Comparison of ENCODE assay signal across 27 mouse cellular contexts in genomic region chr5:125752546-125752945, GRCm38 (mm10).
"Had no signal": no experiment of that assay in that cellular context is flagged by ENCODE, and none has a peak within 500 bp of the region (broad histone marks: within the 10 kb centered on the region; RNA-seq: fewer than 3 reads in every experiment).

No protein-coding gene starts in this region.

- H3K36me3 ChIP-seq: heart, embryonic 12.5 days; hindbrain, embryonic 10.5 days; hindbrain, embryonic 12.5 days; intestine, embryonic 15.5 days; limb, embryonic 10.5 days; limb, embryonic 12.5 days; liver, embryonic 13.5 days; liver, embryonic 15.5 days had no signal

- DNase-seq: gastrocnemius, adult 2 months; gastrocnemius, postnatal 10 days; gastrocnemius, postnatal 25 days; heart, adult 2 months; heart, postnatal 10 days; heart, postnatal 4 days; kidney, adult 18-20 months; kidney, adult 8-10 months; kidney, postnatal 10 days; kidney, postnatal 25 days; kidney, postnatal 4 days; liver; liver, embryonic 13.5 days; liver, postnatal 0 days had no signal

- ATAC-seq: hindbrain, embryonic 16.5 days; inflammation-experienced regulatory T-cells, adult 6 months; intestine, embryonic 15.5 days; intestine, postnatal 0 days; liver, postnatal 0 days had no signal

- H3K4me1 ChIP-seq: heart, embryonic 12.5 days; hindbrain, embryonic 10.5 days; hindbrain, embryonic 12.5 days; intestine, embryonic 15.5 days; limb, embryonic 10.5 days; limb, embryonic 12.5 days; liver, embryonic 13.5 days; liver, embryonic 15.5 days had no signal

- H3K27ac ChIP-seq: gastrocnemius, adult 2 months; heart, adult 2 months; hindbrain, embryonic 10.5 days; hindbrain, embryonic 12.5 days; hindbrain, embryonic 14.5 days; intestine, embryonic 15.5 days; layer of hippocampus, adult 2 months; limb, embryonic 10.5 days; limb, embryonic 12.5 days; liver, embryonic 13.5 days; liver, embryonic 15.5 days had no signal

- H3K4me2 ChIP-seq: heart, embryonic 12.5 days; hindbrain, embryonic 12.5 days; hindbrain, embryonic 14.5 days; intestine, embryonic 15.5 days; limb, embryonic 12.5 days; liver, embryonic 11.5 days; liver, embryonic 13.5 days; liver, embryonic 15.5 days had no signal

- H3K27me3 ChIP-seq: heart, embryonic 12.5 days; hindbrain, embryonic 12.5 days; intestine, embryonic 15.5 days; limb, embryonic 12.5 days; liver, embryonic 13.5 days; liver, embryonic 15.5 days had no signal

- H3K9ac ChIP-seq: heart, embryonic 12.5 days; hindbrain, embryonic 12.5 days; hindbrain, embryonic 14.5 days; intestine, embryonic 15.5 days; limb, embryonic 12.5 days; liver, embryonic 13.5 days; liver, embryonic 15.5 days; liver, postnatal 0 days had no signal

- H3K9me3 ChIP-seq: intestine, embryonic 15.5 days; limb, embryonic 10.5 days had no signal

- H3K4me3 ChIP-seq: gastrocnemius, adult 2 months; heart, adult 2 months; heart, embryonic 12.5 days; hindbrain, embryonic 10.5 days; hindbrain, embryonic 12.5 days; intestine, embryonic 15.5 days; layer of hippocampus, adult 2 months; limb, embryonic 10.5 days; limb, embryonic 12.5 days; liver, embryonic 13.5 days; liver, embryonic 15.5 days had no signal
